Mouse (Mus musculus): Measurements from ENCODE around the gene Sesn2.
"Not testable (repeated sequence)": the region's sequence is repeated elsewhere in the genome, so short reads cannot be mapped to it uniquely, and the experiment has no call there.

Sesn2 gene

DNA sequence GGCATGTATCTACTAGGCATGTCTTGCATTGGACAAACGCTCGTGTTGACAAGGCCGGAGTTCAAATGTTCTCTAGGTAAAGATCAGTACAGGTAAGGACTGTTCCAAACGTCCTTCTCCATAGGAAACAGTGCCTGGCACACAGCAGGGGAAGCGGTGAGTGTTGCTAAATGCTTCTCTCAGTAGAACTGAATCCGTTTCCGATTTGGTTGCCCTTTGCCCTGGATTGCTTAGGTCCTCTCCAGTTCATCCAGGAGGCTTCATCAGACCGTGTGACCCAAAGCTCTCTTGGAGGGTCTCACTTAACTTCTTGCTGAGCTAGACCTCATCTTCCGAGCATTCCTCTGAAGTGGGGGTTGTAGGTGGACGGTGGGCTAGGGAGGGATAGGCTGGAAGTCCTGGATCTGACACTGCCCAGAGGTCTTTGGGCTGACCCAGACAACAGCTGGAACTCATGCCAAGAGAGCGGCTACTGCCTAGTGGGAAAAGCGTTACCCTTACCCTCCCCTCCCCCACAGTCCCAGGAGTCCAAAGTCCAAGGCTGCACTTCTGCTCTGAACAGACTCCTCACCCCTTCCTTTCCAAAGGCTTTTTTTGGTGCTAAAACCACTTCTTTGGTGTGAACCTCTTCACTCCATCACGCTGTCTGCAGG is 27.2 kb downstream of the Sesn2 start:
- DNase-seq (ENCODE audit: extremely low spot score, low spot score) = no peak

DNA sequence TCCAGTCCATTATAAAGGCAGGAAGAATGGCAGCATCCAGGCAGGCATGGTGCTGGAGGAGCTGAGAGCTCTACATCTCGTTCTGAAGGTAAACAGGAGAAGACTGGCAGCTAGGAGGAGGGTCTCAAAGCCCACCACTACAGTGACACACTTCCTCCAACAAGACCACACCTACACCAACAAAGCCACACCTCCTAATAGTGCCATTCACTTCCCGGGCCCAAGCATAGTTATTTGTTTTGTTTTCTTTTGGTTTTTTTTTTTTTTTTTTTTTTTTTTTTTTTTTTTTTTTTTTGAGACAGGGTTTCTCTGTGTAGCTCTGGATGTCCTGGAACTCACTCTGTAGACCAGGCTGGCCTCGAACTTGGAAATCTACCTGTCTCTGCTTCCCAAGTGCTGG is 28.2 kb downstream of the Sesn2 start:
- DNase-seq (ENCODE audit: extremely low spot score, low spot score) = not testable (repeated sequence)

DNA sequence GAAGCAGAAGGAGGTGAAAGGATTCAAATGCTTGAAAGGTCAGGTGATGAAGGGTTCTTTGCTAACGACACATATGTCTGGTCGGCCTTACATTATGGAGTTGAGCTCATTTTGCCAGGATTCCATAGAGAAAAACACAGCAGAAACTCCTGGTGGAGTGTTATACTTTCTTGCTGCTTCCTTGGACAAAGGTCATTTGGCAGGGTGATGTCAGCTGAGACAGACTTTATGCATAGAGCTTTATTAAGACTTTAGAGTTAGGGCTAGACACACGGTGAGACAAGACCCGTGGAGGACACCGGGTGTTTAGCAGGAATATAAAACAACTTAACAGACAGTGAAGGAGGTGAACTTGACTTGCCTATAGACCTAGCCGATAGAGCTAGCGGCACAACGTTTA is 32.5 kb downstream of the Sesn2 start:
- no peak for DNase-seq (ENCODE audit: extremely low spot score, low spot score)

DNA sequence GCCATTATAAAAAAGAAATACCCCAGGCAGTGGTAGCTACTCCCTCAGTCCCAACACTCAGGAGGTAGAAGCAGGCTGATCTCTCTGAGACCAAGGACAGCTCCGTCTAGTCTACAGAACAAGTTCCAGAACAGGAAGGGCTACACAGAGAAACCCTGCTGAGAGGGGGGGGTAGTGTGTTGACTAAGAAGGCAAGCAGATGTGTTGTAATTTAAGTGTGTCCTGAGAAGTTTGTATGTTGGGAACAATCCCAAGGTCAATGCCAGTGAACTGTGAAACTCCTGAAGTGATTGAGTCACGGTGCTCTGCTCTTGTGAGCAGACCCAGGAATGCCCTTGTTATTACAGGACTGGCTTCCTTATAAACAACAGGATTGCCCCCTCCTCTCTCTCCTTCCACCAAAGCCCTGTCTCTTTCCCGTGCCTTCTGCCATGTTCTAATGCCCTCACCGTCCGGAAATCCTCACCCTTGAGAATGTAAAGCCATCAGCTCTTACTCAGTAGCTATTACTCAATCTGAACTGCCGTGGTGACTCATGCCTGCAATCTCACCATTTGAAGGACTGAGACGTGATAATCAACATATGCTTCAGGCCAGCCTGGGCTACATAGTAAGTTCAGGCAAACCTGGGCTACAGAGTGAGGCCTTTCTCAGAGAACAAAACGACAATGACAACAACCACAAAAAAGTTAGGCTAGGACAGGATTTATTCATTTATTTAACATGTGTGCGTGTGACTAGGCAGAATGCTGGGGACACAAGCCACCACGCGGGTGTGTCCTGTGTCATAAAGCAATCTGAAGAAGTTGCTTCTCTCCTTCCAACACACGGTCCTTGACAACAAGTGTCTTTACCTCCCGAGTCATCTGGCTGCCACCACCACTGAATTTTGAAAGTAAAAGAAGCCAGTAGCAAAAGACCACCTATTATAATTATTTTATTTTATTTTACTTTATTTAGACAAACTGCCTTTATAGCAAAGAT is 34.1 kb downstream of the Sesn2 start:
- DNase-seq (ENCODE audit: extremely low spot score, low spot score) = no peak

DNA sequence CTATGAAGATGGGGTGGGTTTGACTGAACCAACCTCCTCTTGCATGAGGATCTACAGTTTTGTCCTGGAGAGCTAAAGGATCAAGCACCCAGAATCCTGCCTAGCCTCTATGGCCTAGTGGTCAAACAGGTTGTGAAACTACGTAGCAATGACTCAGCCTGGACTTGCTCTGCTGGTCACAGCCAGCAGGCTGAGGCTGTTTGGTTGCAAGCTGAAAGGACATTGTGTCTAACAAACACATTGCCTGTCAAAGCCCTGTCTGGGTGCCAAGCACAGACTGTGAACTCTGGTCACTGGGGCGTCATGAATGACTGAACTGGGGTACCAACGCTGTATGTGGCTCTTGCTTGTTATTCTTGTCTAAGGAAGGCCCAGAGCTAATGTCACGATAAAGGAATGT is 35.7 kb downstream of the Sesn2 start:
- DNase-seq (ENCODE audit: extremely low spot score, low spot score) = no peak

DNA sequence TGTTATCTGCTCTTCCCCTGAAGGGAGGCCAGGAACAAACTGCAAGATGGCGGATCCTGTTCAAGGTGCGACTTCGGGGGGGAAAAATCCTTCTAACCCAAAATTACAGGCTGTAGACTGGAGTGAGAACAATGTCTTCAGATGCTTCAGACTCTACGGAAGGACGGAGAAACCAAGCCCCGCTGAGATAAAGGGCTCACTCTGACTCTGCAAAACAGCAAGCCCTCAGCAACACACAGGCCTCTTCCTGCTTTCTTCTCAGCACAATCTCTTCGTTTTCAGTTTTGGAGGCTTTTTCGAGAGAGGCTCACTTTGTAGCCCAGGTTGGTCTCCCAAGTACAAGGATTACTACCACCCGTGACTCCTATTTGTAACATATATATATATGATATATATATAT is 36.9 kb downstream of the Sesn2 start:
- DNase-seq (ENCODE audit: extremely low spot score, low spot score) = no peak

DNA sequence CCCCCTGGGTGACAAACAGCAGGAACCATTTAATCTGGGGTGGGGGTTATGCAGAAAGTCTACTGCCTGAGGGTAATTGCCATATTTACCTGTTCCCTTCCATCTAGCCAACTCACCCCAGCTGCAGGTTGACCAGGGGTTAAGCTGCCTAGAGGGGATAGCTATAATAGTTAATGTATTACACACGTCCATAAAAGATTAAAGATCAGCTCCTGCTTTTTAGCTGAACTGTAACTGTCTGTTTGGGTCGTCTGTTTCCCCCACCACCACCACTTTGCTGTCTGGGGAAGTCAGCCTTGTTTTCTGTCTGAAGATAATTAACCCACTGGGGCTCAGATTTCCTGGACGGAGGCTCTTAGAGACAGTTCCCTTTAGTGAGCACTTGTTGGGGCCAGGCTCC is 40.4 kb downstream of the Sesn2 start:
- no peak for DNase-seq (ENCODE audit: extremely low spot score, low spot score)

DNA sequence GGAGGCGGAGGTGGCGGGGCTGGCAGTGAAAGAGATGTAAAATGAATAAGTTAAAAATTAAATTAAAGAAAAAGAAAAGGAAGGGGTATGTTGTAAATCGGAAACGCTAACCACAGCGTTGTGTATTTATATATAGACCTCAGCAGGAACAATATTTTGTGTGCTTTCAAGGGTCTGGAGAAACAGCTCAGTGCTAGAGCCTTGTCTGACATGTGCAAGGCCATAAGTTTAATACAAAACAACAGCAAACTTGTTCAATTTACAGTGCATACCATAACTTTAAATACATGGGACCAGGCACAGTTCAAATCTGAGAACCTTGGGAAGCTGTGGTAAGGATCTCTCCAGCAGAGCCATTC is 46.1 kb downstream of the Sesn2 start:
- no peak for DNase-seq (ENCODE audit: extremely low spot score, low spot score)

DNA sequence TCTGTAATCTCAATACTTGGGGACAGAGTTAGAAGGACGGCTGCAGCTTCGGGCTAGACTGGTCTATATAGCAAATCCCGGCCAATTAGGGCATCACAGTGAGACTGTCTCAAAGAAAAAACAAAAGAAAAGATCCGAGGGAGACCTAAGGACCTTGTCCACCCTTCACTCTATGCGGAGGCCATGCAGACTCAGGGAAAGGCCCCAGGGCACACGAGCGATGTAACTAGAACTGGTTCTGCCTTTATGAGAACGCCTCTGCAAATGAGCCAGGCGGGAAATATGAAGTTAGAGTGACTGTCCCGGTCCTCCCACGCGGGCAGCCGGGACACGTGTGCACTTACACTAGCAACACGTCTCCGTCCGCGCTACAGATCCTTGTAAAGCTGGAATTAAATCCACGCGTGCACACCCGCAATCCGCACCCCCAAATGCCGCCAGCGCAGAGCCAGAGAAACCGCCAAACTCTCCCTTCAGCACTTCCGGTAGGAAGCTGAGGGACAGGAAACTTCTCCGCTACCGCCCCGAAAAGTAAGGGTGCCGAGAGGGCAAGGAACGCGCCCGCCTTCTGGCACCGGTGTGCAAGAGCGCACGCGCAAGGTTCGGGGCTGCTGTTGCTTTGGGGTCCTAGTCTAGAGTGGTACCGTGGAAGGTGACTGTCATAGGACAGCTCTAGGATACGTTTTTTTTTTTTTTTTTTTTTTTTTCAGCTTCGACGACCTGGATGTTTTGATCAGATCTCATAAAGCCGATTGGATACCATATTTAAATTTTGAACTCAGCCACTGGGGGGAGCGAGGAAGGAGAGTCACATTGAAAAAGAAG is 46.7 kb downstream of the Sesn2 start, which contains the start of gene Med18:
Gene Med18 (minus strand): TSS at position 492 of the 825 bp plus-strand sequence.
- peak; percentile 95 for DNase-seq (ENCODE audit: extremely low spot score, low spot score)

DNA sequence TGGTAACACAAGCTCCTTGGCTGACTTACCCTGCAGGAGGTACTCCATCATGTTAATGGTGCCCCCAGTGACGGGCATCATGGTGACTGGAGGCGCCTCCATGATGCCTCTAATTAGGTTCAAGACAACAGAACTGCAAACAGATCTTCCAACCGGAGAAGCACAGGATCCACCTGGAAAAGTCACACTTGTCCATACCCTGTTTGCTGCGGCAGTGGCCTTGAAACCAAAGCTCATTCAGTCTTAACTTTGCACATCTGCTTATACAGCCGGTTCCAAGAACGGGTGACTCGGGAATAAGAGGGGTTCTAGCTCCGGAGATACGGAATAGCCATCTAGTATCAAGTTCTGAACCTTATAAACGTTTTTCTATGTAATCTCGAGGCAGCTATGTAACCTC is 47.5 kb downstream of the Sesn2 start:
- DNase-seq (ENCODE audit: extremely low spot score, low spot score) = no peak

DNA sequence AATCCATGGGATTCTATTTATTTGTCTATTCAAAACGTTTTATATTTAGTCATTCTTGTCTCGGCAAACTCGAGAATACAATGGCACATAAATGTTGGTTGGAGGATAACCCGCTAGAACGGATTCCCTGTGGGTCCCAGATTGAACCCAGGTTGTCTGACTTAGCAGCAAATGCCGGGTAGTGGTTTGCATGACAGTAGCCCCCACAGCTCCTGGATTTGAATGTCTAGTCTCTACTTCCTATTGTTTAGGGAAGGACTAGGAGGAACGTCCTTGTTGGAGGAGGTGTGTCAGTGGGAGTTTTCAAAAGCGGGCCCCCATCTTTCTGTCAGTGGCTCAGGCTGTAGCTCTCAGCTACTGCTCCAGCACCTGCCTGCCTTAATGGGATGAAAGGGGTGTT is 50.1 kb downstream of the Sesn2 start:
- DNase-seq (ENCODE audit: extremely low spot score, low spot score) = no peak

DNA sequence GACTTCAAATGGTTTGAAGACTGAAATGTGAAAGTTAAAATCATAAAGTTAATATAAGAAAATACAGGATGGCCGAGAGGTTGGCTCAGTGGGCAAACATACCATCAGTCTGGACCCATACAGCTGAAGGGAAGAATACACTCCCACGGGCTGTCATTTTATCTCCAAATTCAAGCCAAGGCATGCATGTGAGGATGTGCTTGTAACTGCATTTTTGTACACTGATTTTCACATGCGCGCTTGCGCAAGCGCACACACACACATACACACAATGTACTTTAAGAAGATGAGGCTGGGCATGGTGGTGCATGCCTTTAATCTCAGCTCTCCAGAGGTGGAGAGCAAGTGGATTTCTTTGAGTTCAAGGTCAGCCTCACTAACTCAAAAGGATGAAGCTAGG is 54.7 kb downstream of the Sesn2 start:
- DNase-seq (ENCODE audit: extremely low spot score, low spot score) = no peak

DNA sequence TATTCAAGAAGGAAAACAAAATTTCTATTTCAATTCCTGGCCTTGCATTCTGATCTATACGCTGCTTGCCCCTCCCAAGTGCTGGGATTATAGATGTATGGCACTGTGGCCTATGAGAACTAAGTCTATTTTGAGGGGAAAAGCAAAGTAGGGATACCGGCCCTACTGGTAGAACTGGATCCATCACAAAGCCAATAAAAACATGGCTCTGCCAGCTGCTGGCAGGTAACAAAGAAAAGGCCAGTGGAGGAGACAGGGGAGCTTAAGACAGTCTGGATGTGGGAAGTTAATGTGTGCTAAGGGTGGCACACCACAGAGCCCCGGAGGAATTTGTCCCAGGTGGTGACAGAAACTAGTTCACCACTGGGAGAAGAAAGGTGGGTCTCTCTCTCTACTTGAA is 55.2 kb downstream of the Sesn2 start:
- no peak for DNase-seq (ENCODE audit: extremely low spot score, low spot score)

DNA sequence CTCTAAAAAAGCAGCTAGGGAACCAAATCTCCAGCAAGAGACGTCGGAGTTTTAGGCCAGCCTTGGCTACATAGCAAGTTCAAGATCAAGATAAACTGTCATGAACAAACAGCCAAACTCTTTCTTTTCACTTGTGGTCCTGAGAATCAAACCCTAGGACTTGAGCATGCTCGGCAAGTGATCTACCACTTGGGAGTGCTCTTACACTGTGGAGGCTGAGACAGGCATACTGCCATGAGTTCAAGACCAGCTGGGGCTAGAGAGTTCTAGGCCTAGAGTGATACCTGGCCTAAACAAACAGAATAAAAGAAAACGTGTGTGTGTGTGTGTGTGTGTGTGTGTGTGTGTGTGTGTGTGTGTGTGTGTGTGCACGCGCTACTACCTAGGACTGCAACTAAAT is 56.1 kb downstream of the Sesn2 start:
- DNase-seq (ENCODE audit: extremely low spot score, low spot score) = no peak

DNA sequence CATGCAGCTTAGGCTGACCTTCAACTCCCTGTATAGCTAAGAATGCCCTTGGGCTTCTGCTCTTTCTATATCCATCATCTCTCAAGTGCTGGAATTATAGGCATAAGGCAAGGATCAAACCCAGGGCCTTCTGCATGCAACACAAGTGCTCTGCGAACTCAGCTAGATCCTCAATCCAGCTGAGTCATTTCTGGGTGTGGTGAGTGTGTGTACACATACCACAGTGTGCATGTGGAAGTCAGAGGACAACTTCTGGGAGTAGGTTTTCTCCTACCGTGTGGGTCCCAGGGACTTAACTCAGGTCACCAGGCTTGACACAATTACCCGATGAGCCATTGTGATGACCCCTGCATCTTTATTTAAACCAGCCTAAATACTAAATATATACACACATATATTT is 60.5 kb downstream of the Sesn2 start:
- DNase-seq (ENCODE audit: extremely low spot score, low spot score) = no peak

DNA sequence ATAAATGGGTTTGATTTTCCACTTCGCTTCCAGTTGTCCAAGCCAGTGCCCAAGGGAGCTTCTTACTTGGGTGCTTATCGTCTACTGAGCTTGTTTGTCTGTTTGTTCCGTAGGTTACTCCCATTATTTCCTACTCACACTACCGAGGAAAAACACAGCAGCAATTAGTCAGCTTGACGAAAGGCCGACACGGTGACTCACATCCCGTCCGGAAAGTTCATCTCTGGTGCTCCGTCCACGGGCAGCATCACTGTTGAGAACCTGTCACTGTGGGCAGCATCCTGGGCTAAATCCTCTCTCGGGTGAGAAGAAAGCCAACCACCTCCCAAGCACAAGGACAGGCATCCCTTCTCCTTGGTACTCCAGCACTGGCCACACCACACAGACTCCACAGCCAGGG is 64.2 kb downstream of the Sesn2 start:
- no peak for DNase-seq (ENCODE audit: extremely low spot score, low spot score)

DNA sequence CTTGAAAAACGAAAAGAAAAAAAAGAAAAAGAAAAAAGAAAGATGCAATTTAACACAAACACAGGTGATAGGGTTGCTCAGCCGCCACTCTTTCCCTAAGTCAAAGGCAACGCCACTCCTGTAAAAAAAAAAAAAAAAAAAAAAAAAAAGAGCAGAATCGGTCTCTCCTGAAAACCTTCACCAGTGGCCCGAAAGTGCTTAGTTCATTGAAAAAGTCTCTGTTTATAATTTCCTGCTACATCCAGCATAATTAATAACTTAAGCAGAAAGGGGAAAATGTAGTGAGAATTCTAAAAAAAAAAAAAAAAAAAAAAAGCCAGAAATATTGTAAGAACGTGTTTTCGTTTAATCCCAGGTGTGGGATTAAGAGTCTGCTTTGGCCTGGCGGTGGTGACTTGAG is 65.8 kb downstream of the Sesn2 start:
- no peak for DNase-seq (ENCODE audit: extremely low spot score, low spot score)
